Mouse (Mus musculus) megakaryocyte, embryonic 14.5 days (primary cell): Measurements from ENCODE around the gene Zfp108. TPM values are rescaled to one million over a fixed set of nuclear protein-coding genes. Genes with fewer than 3 reads are reported as not detected.
A peak's percentile ranks its signal among the peaks of the same experiment; 100 is the strongest.

Source experiments
- H3K27me3 ChIP-seq: replicated peaks from 2 replicates; pipeline ENCODE3; 2012; ENCODE audit warnings: inconsistent platforms
- H3K36me3 ChIP-seq: replicated peaks from 2 replicates; pipeline ENCODE3; 2012; ENCODE audit warnings: low read length, inconsistent platforms, mixed read lengths
- H3K4me1 ChIP-seq: 2 replicates; pipeline ENCODE4 v1.6.1; 2012; ENCODE audit warnings: inconsistent platforms
- H3K4me3 ChIP-seq: replicated peaks from 2 replicates; pipeline ENCODE3; 2012; ENCODE audit warnings: moderate library complexity, mild to moderate bottlenecking, inconsistent platforms
- H3K9me3 ChIP-seq: 2 replicates; pipeline ENCODE4 v1.6.1; 2012; ENCODE audit warnings: inconsistent platforms
- FLI1 ChIP-seq: IDR thresholded peaks from 2 replicates; pipeline ENCODE4 v1.6.1; 2012; ENCODE audit warnings: low read length, inconsistent platforms, mixed read lengths
- GATA1 ChIP-seq: IDR thresholded peaks from 3 replicates; pipeline ENCODE4 v1.6.1; 2012; ENCODE audit warnings: mixed read lengths, low read length, inconsistent platforms, borderline replicate concordance
- polyA plus RNA-seq: library from polyadenylated mRNA; stranded (reverse); fragments of >175 nt; gene quantifications from 2 replicates; pipeline ENCODE4 v1.2.3, GENCODE M21; 2012; ENCODE audit warnings: low replicate concordance; ENCODE audit not compliant: insufficient read depth

Zfp108 gene
- polyA plus RNA-seq, 1 experiment: not detected

- no peak for TF ChIP-seq FLI1
- no peak for TF ChIP-seq GATA1
- Histone ChIP-seq H3K4me3 (no peak overlapping the region), H3K27me3 (no peaks in the 10 kb centered on the region), H3K9me3 (peaks cover 19% of the 10 kb centered on the region), H3K4me1 (peaks cover 21% of the 10 kb centered on the region), H3K36me3 (peaks cover 64% of the 10 kb centered on the region)
Measured at GRCm38 (mm10) chr7:24296386-24296785, 41.8 kb downstream of the Zfp108 start.

GRCm38 (mm10) chr7:24297361-24298095 is 42.9 kb downstream of the Zfp108 start:
- Histone ChIP-seq H3K4me3 (no peak overlapping the region), H3K27me3 (no peaks in the 10 kb centered on the region), H3K36me3 (peaks cover 61% of the 10 kb centered on the region), H3K4me1 (peaks cover 21% of the 10 kb centered on the region), H3K9me3 (peaks cover 9% of the 10 kb centered on the region; the same call in 1 of the 2 replicates)
- TF ChIP-seq FLI1 (no peak), GATA1 (no peak)

DNA sequence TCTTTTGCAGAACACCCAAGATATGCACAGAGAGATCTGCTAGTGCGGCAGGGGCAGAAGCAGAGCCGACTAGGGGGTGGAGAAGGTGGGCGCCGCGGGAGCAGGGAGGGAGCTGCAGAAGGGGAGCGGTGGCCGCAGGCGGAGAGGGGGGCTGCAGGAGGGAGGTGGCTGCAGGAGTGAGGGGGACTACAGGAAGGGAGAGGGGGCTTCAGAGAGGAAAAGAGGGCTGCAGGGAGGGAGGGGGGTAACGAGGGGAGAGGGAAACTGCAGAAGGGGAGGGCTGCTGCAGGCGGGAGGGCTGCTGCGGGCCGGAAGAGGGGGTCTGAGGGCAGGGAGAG is 44.0 kb downstream of the Zfp108 start:
- Histone ChIP-seq H3K9me3 (peaks cover 9% of the 10 kb centered on the region; the same call in 1 of the 2 replicates), H3K36me3 (peaks cover 63% of the 10 kb centered on the region), H3K27me3 (no peaks in the 10 kb centered on the region), H3K4me3 (peak overlapping the region; percentile 92), H3K4me1 (peaks cover 21% of the 10 kb centered on the region)
- TF ChIP-seq FLI1 (no peak), GATA1 (no peak)

DNA sequence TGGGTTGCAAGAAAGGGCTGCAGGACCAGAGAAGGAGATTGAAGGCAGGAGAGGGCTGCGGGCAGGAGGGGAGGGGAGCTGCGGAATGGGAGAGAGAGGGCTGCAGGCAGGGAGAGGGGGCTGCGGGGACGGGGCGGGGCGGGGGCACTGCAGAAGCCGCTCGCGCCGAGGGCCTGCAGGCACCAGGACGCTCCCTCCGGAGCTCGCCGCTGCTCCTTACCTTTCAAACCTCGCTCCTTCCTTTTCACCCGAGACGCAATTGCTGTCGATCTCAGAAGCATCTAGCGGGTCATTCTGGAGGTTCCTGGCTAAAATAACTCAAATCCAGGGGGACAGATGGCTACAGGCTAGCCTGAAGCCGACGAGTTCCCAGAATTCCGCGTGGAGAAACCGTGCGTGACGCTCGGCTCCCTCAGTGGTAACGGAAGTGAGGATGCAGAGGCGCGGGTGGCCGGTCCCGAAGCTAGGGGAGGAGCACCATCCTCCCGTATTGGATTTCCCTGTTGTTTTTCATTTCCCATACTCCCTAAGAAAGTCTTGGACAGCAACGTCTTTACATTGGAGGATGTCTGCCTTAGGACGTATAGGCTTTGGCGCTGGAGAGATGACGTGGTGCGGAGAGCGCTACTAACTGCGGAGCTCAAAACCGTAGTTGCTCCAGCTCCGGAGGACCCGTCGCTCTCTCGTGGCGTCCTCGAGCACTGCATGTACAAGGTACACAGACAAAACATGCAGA is 44.5 kb downstream of the Zfp108 start:
- Histone ChIP-seq H3K36me3 (peaks cover 62% of the 10 kb centered on the region), H3K4me1 (peaks cover 21% of the 10 kb centered on the region), H3K4me3 (peak overlapping the region; percentile 92), H3K27me3 (no peaks in the 10 kb centered on the region), H3K9me3 (peaks cover 9% of the 10 kb centered on the region; the same call in 1 of the 2 replicates)
- TF ChIP-seq GATA1: no peak
- TF ChIP-seq FLI1: no peak

- H3K36me3 ChIP-seq: peaks cover 61% of the 10 kb centered on the region
- H3K9me3 ChIP-seq: peaks cover 9% of the 10 kb centered on the region; the same call in 1 of the 2 replicates
- H3K27me3 ChIP-seq: no peaks in the 10 kb centered on the region
- peaks cover 21% of the 10 kb centered on the region for H3K4me1 ChIP-seq
- TF ChIP-seq FLI1 (no peak), GATA1 (no peak)
- peak overlapping the region; percentile 92 for H3K4me3 ChIP-seq
Measured at GRCm38 (mm10) chr7:24299823-24300481, 45.4 kb downstream of the Zfp108 start.

DNA sequence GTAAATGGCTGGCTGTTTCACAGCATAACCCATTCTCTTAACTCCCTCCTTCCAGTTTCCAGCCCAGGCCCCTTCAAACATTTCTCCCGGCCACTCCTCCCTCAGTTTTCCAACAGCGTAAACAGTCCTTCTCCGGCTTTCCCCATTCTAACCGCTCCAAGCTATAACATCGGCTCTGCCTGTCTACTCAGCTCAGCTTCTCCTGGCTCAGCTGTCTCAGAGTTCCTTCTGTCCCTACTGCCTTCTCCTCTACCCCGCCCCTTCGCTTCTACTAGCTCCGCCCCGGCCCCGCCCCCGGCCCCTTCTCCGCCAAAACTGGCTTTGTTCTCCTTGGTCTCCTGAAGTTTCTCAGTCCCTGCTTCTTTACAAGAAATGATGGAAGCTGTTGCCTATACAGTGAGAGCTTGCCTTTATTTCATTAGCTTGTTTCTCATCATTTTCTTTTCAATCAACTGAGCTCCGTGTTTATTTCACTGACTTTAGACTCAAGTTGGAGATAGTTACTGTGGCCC is 46.2 kb downstream of the Zfp108 start, which contains the start of gene Zfp61:
TSS of gene Zfp61 (minus strand) at position 462 of the 512 bp plus-strand sequence.
- TF ChIP-seq FLI1 (no peak), GATA1 (no peak)
- peak within 1 kb of the TSS; percentile 89 for H3K4me3 ChIP-seq

More for the DNA sequence above, 46.2 kb downstream of the Zfp108 start, which contains the start of gene Zfp61:
- Histone ChIP-seq H3K36me3 (peaks cover 55% of the 10 kb centered on the region), H3K9me3 (0 out of 2 replicates have a peak, but pooled peaks cover 1% of the 10 kb centered on the region), H3K4me1 (peaks cover 21% of the 10 kb centered on the region), H3K27me3 (no peaks in the 10 kb centered on the region)

Other genes starting within 250 kb of the Zfp108 start
- not detected in 2 replicates for gene Vmn1r183, start 201.5 kb upstream of the Zfp108 start, polyA plus RNA-seq
- gene Zfp180, start 172.9 kb upstream of the Zfp108 start, polyA plus RNA-seq: 3.2 and 4.7 TPM in 2 replicates
- 0.16 TPM in 1 of 2 replicates, not detected in the other for gene Zfp112, start 142.5 kb upstream of the Zfp108 start, polyA plus RNA-seq
- 1.00 and 2.8 TPM in 2 replicates for gene Zfp235, start 120.6 kb upstream of the Zfp108 start, polyA plus RNA-seq
- not detected in 2 replicates for gene Zfp114, start 79.7 kb upstream of the Zfp108 start, polyA plus RNA-seq
- gene Zfp111, start 43.4 kb upstream of the Zfp108 start, polyA plus RNA-seq: 0.41 TPM in 1 of 2 replicates, not detected in the other
- gene Zfp109, start 17.2 kb upstream of the Zfp108 start, polyA plus RNA-seq: 0.27 TPM in 1 of 2 replicates, not detected in the other
- 1.2 TPM in 1 of 2 replicates, not detected in the other for gene Zfp93, start 15.6 kb downstream of the Zfp108 start, polyA plus RNA-seq
- gene Zfp61, start 46.4 kb downstream of the Zfp108 start, polyA plus RNA-seq: 5.2 and 7.2 TPM in 2 replicates
- 1.1 TPM in 1 of 2 replicates, not detected in the other for gene Zfp94, start 61.9 kb downstream of the Zfp108 start, polyA plus RNA-seq
- gene Tescl, start 79.1 kb downstream of the Zfp108 start, polyA plus RNA-seq: not detected in 2 replicates
- gene Lypd5, start 94.4 kb downstream of the Zfp108 start, polyA plus RNA-seq: not detected in 2 replicates
- 9.0 and 25.3 TPM in 2 replicates for gene Kcnn4, start 115.5 kb downstream of the Zfp108 start, polyA plus RNA-seq
- 42.3 and 58.9 TPM in 2 replicates for gene Smg9, start 144.8 kb downstream of the Zfp108 start, polyA plus RNA-seq
- gene Irgc1, start 197.5 kb downstream of the Zfp108 start, polyA plus RNA-seq: 0.28 TPM in 1 of 2 replicates, not detected in the other
- 14.6 and 56.5 TPM in 2 replicates for gene Plaur, start 207.7 kb downstream of the Zfp108 start, polyA plus RNA-seq
- not detected in 2 replicates for gene Cadm4, start 227.2 kb downstream of the Zfp108 start, polyA plus RNA-seq